19 mouse cellular contexts compared by ENCODE assay signal in genomic region chr17:47551049-47551448, GRCm38 (mm10). TPM values are rescaled to one million over a fixed set of nuclear protein-coding genes. Genes with fewer than 3 reads are reported as not detected.
DNase-seq lines count a peak whose midpoint lies in the region; ATAC-seq and TF ChIP-seq lines count a peak whose summit lies in the region.
"Had no signal": no experiment of that assay in that cellular context is flagged by ENCODE, and none has a peak within 500 bp of the region (broad histone marks: within the 10 kb centered on the region; RNA-seq: fewer than 3 reads in every experiment).

No protein-coding gene starts in this region.

- no peak overlapping the region for H3K4me2 ChIP-seq in kidney, postnatal 0 days (ENCODE audit: low read length)
- H3K4me2 ChIP-seq: forebrain, embryonic 15.5 days; hindbrain, embryonic 12.5 days had no signal

- no peak overlapping the region for H3K9ac ChIP-seq in kidney, postnatal 0 days (ENCODE audit: low read depth, low read length)
- no peak overlapping the region for H3K9ac ChIP-seq in ES-Bruce4 (ENCODE audit: low read depth, poor library complexity, severe bottlenecking)
- H3K9ac ChIP-seq: forebrain, embryonic 15.5 days; hindbrain, embryonic 12.5 days had no signal

- no peak for TF ChIP-seq POLR2A in ES-Bruce4 (IDR thresholded peaks at IDR 0.05; ENCODE audit: insufficient read depth, low read length)

- ATAC-seq in kidney, postnatal 0 days (replicated peaks; ENCODE audit: low FRiP score, low read depth), result no peak
- ATAC-seq: CD4-positive, CD25-positive, alpha-beta regulatory T cell, adult 4 months; forebrain, embryonic 15.5 days; hindbrain, postnatal 0 days had no signal

- no peaks in the 10 kb centered on the region for H3K79me3 ChIP-seq in C2C12 (ENCODE audit: low read depth)

- DNase-seq in kidney, postnatal 0 days (ENCODE audit: low spot score), result peak; percentile 14
- no peak for DNase-seq in kidney, postnatal 25 days
- peak; percentile 61 for DNase-seq in ZHBTc4 (ENCODE audit: low read depth, low spot score)
- DNase-seq in right cerebral cortex, adult 2 months (ENCODE audit: low spot score in 2 of 2), result no peak
- DNase-seq in lung, postnatal 36 days, result no peak
- DNase-seq: adrenal gland, postnatal 10 days; cerebellum, adult 18-20 months; cerebellum, adult 9-11 months; gastrocnemius, postnatal 10 days; heart, adult 18-20 months; heart, postnatal 10 days; heart, postnatal 4 days had no signal

- H3K4me3 ChIP-seq in kidney, postnatal 0 days (replicated peaks; ENCODE audit: low read depth, low read length), result no peak overlapping the region
- H3K4me3 ChIP-seq in C2C12 (ENCODE audit: insufficient read depth, poor library complexity, severe bottlenecking) (no peak overlapping the region), ES-Bruce4 (ENCODE audit: low read depth, low read length) (no peak overlapping the region)
- H3K4me3 ChIP-seq: forebrain, embryonic 15.5 days; heart, embryonic 10.5 days; hindbrain, embryonic 12.5 days had no signal

- WGBS in kidney, postnatal 0 days, result 39% methylated on average over 7 of the region's 7 CpGs

- 0 out of 2 replicates have a peak, but pooled peaks cover 3% of the 10 kb centered on the region for H3K4me1 ChIP-seq in kidney, postnatal 0 days (replicated peaks; ENCODE audit: insufficient read depth, low read length)
- peaks cover 2% of the 10 kb centered on the region for H3K4me1 ChIP-seq in ES-Bruce4 (ENCODE audit: control insufficient read depth, insufficient read depth, low read length)
- H3K4me1 ChIP-seq: forebrain, embryonic 15.5 days; heart, embryonic 10.5 days; hindbrain, embryonic 12.5 days had no signal

- TF ChIP-seq EP300 in ES-Bruce4 (IDR thresholded peaks at IDR 0.05; ENCODE audit: insufficient read depth, low read depth, low read length), result no peak

- no peak overlapping the region for H3ac ChIP-seq in C2C12 (ENCODE audit: control insufficient read depth, insufficient read length, low read depth)

- no peak overlapping the region for H3K27ac ChIP-seq in kidney, postnatal 0 days
- H3K27ac ChIP-seq in ES-Bruce4 (ENCODE audit: insufficient read depth, low read length), result peak overlapping the region; percentile 69
- H3K27ac ChIP-seq: forebrain, embryonic 15.5 days; heart, embryonic 10.5 days; hindbrain, embryonic 12.5 days; hindbrain, postnatal 0 days had no signal

- H3K27me3 ChIP-seq in kidney, postnatal 0 days (ENCODE audit: insufficient read depth, low read length), result no peaks in the 10 kb centered on the region
- H3K27me3 ChIP-seq in C2C12 (ENCODE audit: control insufficient read depth, insufficient read depth, insufficient read length) (no peaks in the 10 kb centered on the region), ES-Bruce4 (ENCODE audit: control insufficient read depth, insufficient read depth, low read length, poor library complexity, severe bottlenecking) (no peaks in the 10 kb centered on the region)
- H3K27me3 ChIP-seq: forebrain, embryonic 15.5 days; hindbrain, embryonic 12.5 days had no signal

- TF ChIP-seq CTCF in kidney, postnatal 0 days (IDR thresholded peaks at IDR 0.05; ENCODE audit: low read depth), result no peak
- no peak for TF ChIP-seq CTCF in C2C12 (IDR thresholded peaks at IDR 0.05; ENCODE audit: control insufficient read depth, insufficient read depth, insufficient read length)
- TF ChIP-seq CTCF in ES-Bruce4 (IDR thresholded peaks at IDR 0.05; ENCODE audit: low read depth, low read length), result no peak

- no peaks in the 10 kb centered on the region for H3K9me3 ChIP-seq in kidney, postnatal 0 days (replicated peaks; ENCODE audit: low read length)
- H3K9me3 ChIP-seq in ES-Bruce4 (replicated peaks; ENCODE audit: control insufficient read depth, insufficient read depth, low read length, poor library complexity, severe bottlenecking), result no peaks in the 10 kb centered on the region
- H3K9me3 ChIP-seq: forebrain, embryonic 15.5 days; heart, embryonic 10.5 days; hindbrain, embryonic 12.5 days had no signal

- no peaks in the 10 kb centered on the region for H3K36me3 ChIP-seq in kidney, postnatal 0 days (ENCODE audit: insufficient read depth, low read length)
- H3K36me3 ChIP-seq in C2C12 (ENCODE audit: control insufficient read depth, insufficient read depth), result no peaks in the 10 kb centered on the region
- H3K36me3 ChIP-seq in ES-Bruce4 (ENCODE audit: control insufficient read depth, insufficient read depth, low read length, poor library complexity, severe bottlenecking), result no peaks in the 10 kb centered on the region
- H3K36me3 ChIP-seq: forebrain, embryonic 15.5 days; heart, embryonic 10.5 days; hindbrain, embryonic 12.5 days had no signal

- no peaks in the 10 kb centered on the region for H3K79me2 ChIP-seq in C2C12 (ENCODE audit: control insufficient read depth, insufficient read depth)

TF ChIP-seq in C2C12, 6 proteins besides CTCF, POLR2A, EP300 and RAD21:
- TF ChIP-seq USF1 (IDR thresholded peaks at IDR 0.05; ENCODE audit: low read depth) (peak; percentile 18), MYOG (IDR thresholded peaks at IDR 0.05; ENCODE audit: control insufficient read depth, extremely low read depth, insufficient read length) (no peak)

RNA-seq across cellular contexts. Expression of gene Ccnd3, which starts 46.2 kb away (rescaled TPM):
- polyA plus RNA-seq in kidney, postnatal 0 days (2015; fragmentation: Nextera tagmentation; extraction: Ambion mirVana), result 199 and 202 TPM in 2 replicates
- 217 TPM for polyA plus RNA-seq in C2C12 (2012; fragmentation: generic; extraction: Trizol)
- 181 and 185 TPM in 2 replicates for polyA plus RNA-seq in ES-Bruce4 (2011; ENCODE audit: insufficient read depth, insufficient read length, low read depth, missing spikeins)

RNA-seq across cellular contexts. Expression of gene Taf8, which starts 49.0 kb away (rescaled TPM):
- 21.4 and 24.9 TPM in 2 replicates for polyA plus RNA-seq in kidney, postnatal 0 days (2015; fragmentation: Nextera tagmentation; extraction: Ambion mirVana)
- polyA plus RNA-seq in C2C12 (2012; fragmentation: generic; extraction: Trizol), result 12.2 TPM
- 45.5 and 46.6 TPM in 2 replicates for polyA plus RNA-seq in ES-Bruce4 (2011; ENCODE audit: insufficient read depth, insufficient read length, low read depth, missing spikeins)

Comparison
In these comparisons a context has a peak if more than half of its experiments do, and no peak if none do; other contexts are left out.
1. DNase-seq: peak in kidney, postnatal 0 days (single experiment) and ZHBTc4 (single experiment); none in kidney, postnatal 25 days (0 of 2), right cerebral cortex, adult 2 months (0 of 2) and lung, postnatal 36 days (single experiment).